Mouse (Mus musculus) hematopoietic stem cell, adult 5-6 weeks (primary cell): Measurements from ENCODE around the gene Fbxo28. TPM values are rescaled to one million over a fixed set of nuclear protein-coding genes. Genes with fewer than 3 reads are reported as not detected.

ENCODE experiments used
- ATAC-seq, 2 experiments: fragments of 125-278 bp in 1 of 2; replicated peaks in 1 of 2; 2 replicates each; pipeline ENCODE4 v1.8.0; 2016 to 2017; ENCODE audit warnings: inconsistent platforms in 2 of 2, mild to moderate bottlenecking in 2 of 2, moderate number of reproducible peaks in 2 of 2, low read depth in 1 of 2, moderate TSS enrichment in 1 of 2; ENCODE audit not compliant: low FRiP score in 2 of 2, poor library complexity in 2 of 2, severe bottlenecking in 2 of 2, insufficient read depth in 1 of 2, low TSS enrichment in 1 of 2
- total RNA-seq: library from RNA; stranded (forward); fragments of 172-1452, 232-1000 nt; gene quantifications from 2 replicates; pipeline ENCODE4 v1.2.3, GENCODE M21; 2017

The Fbxo28 gene
- total RNA-seq, 1 experiment from 2014 or later: 20.3 TPM

DNA sequence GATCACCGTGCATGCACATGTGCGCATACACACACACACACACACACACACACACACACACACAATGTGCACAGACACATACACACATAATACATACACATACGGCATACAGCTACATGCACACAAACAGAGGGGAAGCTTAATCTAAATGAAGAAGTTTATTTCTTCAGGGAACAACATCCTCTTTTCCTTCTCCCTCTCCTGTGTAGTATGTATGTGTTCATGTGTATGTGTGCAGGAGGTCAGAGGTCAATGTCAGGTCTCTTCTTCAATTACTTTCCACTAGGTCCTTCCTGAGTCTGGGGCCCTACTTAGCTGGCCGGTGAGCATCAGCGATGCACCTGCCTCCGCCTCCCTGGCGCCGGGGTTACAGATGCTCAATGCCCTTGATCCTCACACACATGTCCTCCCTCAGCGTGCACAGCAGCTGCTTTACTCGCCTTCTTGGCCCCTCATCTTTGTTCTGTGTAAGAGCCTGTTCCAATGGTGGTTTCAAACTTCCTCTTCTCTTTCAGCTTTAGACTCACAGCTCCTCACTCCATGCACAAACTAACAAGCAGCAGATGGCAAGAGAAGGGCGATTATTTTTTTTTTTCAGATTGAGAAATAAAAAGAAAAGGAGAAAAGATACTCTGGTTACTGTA is 13.2 kb upstream of the Fbxo28 start:
- 0 out of 4 replicates have a peak, but pooled peaks of 1 of the 2 experiments have one; percentile 46 for ATAC-seq

DNA sequence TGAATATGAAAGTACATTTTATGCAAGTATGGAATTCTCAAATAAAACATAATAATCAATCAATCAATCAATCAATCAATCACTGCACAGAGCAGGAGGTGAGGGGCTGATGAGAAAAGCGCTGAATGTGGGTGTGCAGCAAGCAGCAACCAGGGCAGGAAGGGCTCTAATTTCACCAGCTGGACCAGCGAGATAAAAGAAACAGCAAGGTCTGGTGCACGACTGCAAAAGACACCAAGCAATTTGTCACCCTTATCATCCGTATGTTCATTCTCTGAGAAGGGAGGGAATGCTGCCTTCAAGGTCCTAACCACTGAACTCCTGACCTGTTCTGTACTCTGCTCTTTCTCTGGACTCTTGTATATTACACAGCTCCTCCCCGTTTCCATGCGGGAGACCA is 8.1 kb upstream of the Fbxo28 start:
- no peak for ATAC-seq

DNA sequence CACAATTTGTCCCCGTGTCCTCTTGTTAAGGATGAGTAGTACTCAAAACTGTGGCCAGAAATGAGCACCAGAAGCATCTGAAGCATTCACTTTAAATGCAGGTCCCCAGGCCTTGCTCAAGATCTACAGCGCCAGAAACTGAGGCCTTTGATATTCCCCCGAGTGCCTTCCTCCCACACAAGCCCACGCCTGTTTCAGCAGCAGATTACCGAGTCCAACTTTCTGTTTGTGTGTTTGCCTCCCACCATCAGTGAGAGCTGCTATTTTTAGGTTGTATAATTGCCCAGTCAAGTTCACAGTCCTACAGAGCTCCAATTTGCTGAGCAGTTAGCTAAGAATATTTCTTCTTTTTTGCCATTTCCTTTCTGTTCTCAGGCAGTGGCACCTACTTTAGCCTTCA is 5.1 kb upstream of the Fbxo28 start:
- no peak for ATAC-seq

DNA sequence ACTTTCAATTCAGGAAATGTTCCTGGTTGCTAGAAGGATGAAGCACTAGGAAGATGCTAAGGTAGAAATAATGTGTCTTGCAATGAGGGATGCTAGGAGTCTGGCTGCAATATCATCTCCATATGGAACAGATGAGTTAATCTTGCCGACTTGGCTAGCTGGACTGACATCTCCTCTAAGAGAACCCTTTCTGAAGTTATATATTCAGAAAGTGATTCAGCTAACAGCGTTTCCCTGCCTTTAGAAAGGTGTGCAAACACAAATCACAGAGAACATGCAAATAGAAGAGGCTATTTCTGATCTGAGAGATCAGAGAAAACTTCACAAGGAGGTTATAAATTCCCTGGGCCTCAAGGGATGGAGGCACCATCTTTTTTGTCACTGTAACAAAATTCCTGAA is 4.4 kb upstream of the Fbxo28 start:
- ATAC-seq: no peak

DNA sequence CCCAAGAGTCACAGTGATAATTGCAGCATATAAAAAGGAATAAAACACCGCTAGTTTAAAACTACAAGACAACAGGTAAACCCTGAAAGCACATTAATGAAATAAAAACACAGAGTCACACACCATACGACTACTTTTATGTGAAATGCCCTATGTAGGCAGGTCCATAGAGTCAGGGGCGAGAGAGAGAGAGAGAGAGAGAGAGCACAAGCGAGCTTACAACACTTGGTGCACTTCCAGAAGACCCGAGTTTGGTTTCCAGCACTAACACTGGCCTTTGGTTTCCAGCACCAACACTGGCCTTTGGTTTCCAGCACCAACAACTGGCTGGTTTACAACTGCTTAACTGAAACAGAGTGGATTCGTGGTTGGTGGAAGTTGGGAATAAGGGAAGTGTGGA is 564 bp upstream of the Fbxo28 start:
- no peak for ATAC-seq

DNA sequence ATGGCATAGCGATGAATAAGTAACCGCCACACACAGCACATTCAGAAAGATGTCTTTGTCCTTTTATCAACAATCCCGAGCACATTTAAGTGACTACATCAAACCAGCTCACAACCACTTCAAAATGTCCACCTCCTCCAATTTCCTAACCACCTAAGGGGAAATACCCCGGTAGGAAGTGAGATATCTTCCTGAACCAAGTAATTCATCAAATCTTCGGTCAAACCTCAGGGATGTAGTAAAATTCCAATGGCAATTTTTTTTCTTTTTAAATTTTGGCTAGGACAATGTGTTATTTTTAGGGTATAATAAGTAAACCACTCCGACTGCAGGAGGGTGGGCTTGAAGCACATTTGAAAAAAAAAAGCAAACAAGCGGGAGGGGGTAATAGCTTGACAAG is 1.1 kb downstream of the Fbxo28 start:
- no peak for ATAC-seq

DNA sequence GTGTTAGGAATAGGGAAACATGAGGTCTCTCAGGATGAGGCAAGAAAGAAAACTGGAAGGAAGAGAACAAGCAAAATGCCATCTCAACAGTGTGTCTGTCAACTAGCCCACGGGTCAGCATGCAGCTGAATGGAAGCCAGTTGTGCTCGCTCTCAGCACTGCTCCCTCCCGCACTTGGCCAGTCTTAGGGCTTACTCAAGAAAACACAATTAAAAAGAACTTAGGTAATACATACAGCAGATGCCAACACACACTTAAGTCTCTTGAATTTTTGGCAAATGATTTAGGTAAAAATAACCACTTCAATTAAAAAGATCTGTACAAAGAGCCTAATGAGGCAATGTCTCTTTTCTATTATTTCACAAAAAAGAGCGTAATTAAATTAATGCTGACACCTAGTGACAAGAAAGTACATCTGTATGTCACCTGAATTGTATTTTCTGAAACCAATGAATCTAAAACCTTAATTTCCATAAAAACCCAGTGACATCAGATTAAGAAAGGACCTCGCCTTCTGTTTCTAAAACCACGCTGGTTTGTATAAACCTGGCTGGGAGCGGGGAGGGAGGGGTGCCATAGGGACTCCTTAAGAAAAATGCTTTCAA is 2.4 kb downstream of the Fbxo28 start:
- no peak for ATAC-seq

DNA sequence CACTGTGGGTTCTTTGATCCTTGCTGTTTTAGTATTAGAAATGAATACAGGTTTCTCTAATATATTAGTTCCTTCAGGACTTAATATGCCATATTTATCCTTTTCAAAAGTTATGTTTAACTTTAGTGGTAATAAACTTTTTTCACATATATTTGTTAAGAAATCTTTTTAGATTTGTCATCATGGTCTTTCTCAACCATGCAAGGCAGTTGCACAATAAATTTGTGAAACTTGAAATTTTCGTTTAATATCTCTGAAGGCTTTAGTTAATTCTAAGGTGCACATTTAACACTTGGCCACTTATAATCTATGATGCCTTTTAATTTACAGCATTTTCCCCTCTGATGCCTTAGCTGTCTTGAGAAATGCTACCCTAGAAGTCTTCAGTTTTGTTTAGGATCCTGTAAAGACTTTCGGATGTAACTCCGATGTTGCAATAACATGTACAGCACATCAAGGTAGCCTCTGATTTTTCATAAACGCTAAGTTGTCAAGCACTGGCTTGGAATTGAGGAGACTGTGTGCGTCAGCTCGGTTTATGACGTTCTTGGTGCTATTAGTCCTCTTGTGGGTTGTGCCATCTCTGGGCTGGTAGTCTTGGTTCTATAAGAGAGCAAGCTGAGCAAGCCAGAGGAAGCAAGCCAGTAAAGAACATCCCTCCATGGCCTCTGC is 7.5 kb downstream of the Fbxo28 start:
- no peak for ATAC-seq

DNA sequence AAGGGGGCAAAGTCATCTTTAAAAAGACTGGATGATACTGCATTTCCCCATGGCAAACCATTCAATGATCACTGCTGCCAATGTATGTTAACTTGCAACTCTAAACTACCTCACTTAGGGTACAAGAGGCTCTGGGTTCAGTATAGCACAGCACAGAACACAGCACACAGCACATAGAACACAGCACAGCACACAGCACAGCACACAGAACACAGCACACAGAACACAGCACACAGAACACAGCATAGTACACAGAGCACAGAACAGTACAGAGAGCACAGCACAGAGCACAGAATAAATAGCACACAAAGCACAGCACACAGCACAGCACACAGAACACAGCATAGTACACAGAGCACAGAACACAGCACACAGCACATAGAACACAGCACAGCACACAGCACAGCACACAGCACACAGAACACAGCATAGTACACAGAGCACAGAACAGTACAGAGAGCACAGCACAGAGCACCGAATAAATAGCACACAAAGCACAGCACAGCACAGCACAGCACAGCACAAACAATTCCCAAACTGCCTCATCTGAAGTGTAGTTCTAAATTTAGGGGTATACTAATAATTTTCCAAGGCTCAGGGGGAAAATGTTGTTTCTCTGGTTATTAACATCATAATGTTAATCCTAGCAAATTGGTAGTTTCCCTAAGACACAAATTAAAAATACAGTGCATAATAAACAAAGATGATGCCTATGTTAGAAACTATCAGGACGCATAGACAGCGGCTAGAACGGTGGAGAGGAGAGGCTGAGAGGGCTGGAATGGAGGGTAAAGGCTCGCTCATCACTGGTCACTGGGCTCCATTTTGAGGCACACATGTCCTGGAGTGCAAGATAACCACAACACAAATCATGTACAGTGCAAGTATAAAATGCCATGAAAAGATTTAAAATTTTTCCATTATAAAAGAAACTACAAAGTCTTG is 9.1 kb downstream of the Fbxo28 start:
- no peak for ATAC-seq

DNA sequence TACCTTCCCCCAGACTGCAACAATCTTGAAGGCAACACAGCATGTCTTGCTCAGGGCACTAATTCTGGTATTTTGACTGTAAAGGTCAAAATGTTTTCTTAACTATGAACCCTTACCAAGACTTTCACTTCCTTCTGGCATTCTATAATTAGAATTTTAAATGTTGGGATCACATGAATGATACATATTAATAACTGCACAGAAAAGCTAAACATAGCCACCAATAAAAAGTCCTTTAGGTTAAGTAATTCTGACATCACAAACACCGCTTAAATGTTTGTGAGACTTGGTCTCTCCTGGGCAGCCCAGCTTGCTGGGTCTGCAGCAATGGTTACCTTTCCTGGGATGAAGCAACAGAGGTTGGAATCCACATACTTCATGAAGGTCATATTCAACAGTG is 15.5 kb downstream of the Fbxo28 start:
- ATAC-seq: no peak

DNA sequence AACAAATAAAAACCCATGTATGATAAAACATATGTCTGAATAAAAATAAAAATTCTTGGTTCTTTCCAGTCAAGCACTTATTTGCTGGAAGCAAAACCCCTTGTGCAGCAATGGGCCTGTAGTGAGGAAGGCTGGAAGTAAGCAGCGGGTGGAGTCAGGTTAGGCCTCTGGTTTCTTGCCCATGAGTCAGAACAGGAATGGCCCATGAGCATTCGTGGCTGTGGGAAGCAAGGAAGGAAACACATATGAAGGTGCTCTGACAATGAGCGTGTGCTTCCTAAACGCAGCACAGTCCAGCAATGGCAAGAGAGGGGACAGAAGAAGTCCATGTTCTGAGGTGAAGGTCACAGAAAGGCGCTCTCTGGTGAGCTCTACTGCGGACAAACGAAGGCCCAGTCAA is 16.9 kb downstream of the Fbxo28 start:
- ATAC-seq: no peak

DNA sequence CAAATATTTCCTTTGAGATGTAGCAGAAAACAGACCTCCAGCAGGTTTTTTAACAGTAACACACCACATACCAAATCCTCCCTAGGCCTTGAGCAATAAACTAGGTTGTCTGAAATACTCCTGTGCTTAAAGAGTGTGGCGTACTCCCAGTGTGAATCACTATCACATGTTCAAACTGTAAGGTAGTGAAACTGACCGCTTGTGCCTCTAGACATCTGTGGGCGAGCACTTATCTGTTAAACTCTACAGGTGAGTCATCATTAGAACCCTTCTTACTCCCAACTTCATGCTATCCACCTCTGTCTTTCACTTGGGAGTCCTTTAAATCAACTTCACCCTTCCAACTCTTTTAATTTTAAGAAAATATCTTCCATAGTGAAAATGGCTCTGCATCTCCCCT is 18.3 kb downstream of the Fbxo28 start:
- ATAC-seq: no peak

DNA sequence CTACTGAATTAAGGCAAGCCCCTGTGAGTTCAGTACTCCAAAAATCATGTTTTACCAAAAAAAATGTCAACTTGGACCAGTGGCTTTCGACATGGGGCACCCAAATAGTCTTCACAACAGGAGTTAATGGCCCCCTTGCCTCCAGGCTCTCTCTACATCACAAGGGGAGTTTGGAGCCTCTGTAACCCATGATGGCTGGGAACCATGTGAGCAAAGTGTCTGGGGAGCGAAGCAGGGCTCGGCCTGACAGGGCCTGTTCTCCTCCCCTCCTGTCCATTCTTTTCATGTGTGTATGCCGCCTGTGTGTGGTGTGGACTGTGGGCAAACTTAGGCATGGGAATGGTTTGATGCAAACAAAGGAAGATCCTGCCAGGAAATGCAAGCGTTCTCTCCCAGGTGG is 27.2 kb downstream of the Fbxo28 start:
- ATAC-seq: no peak

DNA sequence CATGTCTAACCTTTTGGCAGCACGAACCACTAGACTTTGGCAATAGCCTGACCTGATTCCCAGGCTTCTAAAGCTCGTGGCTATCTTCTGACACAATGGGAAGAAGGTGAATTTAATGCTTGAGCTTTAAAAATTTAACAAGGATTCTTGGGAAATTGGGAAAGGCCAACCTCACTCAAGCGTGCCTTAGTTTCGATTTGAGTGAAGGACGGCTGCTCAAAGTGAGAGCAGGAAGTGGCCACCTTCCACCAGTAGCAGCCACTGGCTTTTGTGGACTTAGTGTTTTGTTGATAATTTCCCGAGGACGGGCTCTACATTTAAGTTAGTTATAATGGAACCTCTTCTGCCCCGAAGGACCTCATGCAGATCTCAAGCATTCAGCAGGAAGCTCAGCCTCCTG is 28.2 kb downstream of the Fbxo28 start:
- no peak for ATAC-seq

DNA sequence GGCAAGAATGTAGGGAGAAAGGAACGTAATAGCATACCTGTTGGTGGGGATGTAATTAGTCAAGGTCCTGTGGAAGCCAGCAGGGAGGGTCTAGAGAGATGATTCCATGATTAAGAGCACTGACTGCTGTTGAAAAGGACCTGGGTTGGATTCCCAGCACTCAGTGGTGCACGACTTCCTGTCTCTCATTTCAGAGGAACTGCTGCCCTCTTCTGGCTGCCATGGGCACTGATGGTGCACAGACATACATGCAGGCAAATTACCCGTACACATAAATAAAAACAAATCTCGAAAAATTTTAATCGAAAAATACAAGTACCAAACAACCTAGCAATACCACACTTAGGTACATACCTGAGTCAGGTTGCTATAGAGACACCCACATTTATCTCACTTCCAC is 30.1 kb downstream of the Fbxo28 start:
- ATAC-seq: no peak

DNA sequence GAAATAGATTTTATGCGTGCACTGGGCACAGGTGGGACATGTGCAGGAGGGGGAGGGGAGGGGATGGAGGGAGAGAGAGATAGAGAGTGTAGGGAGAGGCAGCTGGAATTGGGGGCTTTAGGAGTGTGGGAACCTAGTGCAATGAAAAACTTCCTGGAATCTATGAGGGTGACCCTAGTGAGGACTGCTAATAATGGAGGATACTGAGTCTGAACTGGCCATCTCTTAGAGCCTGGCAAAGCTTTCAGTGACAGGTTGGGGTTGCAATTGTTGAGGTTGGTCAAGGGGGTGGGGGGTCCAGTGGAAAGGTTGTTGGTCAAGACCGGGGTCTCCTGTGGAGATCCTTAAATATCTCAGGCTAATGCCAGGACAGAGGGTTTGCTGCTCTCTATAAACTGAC is 31.1 kb downstream of the Fbxo28 start:
- no peak for ATAC-seq

DNA sequence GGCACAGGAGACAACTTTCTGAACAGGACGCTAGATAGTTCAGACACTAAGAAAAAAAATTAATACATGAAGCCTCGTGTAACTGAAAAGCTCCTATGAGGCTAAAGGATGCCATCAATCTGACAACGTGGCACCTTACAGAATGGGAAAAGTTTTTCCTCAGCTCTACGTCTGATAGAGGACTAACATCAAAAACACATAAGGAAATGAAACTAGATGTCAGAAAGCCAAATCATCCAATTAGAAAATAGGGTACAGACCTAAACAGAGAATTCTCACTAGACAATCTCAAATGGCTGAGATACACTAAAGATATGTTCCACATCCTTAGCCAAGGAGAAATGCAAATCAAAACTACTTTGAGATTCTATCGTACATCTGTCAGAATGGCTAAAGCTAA is 32.0 kb downstream of the Fbxo28 start:
- ATAC-seq: no peak

DNA sequence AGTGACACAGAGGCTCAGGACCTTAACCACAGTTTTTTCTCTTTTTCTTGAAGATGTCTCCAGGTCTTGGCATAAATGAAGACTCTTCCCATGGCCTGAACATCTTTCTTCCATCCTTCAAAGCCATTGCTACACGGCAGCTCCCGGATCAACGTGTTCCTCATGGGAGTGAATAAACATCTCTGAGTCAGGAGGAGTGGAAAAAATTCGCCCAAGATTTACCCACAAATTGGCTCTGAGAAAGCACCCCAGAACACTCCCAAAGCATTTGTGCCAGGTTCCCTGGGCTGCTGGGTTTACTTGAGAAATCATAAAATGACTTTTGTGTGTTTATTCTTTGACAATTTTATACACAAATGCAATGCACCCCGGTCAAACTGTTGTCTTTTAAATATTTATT is 38.5 kb downstream of the Fbxo28 start:
- ATAC-seq: no peak
